Mouse (Mus musculus) gastrocnemius, adult 18-20 months (tissue): Measurements from ENCODE around the gene Nr3c2. TPM values are rescaled to one million over a fixed set of nuclear protein-coding genes. Genes with fewer than 3 reads are reported as not detected.

Experiments used
- DNase-seq: peaks from one replicate; pipeline ENCODE4 v3.0.0; 2021; ENCODE audit warnings: low spot score
- total RNA-seq, 2 experiments: library from RNA; stranded (reverse); gene quantifications; 2 replicates each; pipeline ENCODE4 v1.2.3; 2021

The Nr3c2 gene
- total RNA-seq, 2 experiments from 2014 or later: 16.4 to 19.3 TPM

DNA sequence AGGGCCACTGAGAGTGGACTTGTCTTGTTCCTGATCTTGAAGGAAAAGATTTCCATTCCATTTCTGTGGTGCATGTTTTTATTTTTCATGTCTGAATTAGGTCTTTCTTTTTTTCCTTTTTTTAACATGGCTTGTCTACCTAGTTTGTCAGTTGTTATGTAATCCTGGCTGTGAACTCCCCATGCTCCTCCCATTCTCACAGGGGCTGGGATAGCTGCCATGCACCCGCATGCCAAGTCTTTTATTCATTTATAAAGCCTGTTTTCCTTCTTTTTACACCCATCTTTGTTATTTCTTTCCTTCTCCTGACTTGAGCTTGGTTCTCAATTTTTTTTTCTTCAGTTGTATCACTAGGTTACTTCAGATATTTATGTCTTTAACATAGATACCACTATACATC lies 337.5 kb downstream of the Nr3c2 start:
- peak; percentile 24 for DNase-seq

- DNase-seq: no peak
These were observed 340.2 kb downstream of the Nr3c2 start for GRCm38 (mm10) chr8:77239462-77239861.

- no peak for DNase-seq
These were observed 342.1 kb downstream of the Nr3c2 start for GRCm38 (mm10) chr8:77241381-77241780.

DNA sequence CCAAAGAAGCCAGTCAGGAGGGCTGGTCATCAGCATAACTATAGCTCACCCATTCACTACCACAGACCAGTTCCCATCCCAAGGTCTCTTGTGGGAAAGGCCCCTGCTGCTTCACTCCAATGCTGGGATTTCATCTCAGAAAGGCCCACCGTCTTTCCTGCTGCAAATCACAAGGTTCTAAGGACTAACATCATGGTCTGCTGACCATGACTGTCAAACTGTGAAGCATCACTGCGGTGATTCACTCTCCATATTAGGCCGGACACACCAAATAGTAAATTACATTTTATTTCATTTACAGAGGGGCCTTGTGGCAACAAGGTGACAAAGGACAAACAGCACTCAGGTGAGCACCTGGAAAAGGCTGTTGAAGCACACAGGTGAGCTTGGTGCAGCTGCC lies 350.9 kb downstream of the Nr3c2 start:
- DNase-seq: no peak

DNA sequence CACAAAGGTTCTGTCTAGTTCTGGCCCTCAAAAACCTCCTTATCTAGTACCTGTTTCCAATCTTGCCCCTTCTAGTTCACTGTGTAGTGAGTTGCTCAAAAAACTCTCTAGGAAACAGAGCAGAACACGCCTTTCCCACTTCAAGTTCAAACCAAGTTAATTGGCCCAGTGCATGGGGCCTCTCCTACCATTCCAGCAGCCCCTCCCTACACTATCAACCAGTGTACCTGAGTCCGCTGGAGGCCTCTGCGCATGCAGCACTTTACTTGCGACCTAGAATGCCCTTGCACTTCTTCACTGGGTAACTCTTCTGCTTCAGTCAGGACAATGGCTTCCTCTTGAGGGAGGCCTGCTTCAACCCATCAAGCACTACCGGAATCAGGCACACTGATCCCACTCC lies 351.9 kb downstream of the Nr3c2 start:
- DNase-seq: no peak

DNA sequence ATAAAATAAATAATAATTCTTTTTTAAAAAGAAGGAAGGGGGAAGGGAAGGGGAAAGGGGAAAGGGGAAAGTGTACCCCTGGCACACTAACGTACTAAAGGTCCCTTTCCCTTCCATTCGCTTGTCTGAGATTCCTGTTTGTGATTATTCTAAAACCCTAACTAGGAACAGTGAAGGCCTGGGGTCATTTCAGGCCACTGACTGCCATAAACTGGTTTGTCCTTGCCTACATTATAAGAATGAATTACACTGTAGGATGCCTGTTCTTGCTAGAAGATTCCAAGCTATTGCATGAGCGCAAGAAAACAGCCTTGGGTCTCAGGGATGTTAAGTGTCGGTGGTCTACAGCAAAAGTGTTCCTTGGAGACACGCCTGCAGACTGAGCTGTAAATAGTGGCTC lies 355.2 kb downstream of the Nr3c2 start:
- DNase-seq: no peak

DNA sequence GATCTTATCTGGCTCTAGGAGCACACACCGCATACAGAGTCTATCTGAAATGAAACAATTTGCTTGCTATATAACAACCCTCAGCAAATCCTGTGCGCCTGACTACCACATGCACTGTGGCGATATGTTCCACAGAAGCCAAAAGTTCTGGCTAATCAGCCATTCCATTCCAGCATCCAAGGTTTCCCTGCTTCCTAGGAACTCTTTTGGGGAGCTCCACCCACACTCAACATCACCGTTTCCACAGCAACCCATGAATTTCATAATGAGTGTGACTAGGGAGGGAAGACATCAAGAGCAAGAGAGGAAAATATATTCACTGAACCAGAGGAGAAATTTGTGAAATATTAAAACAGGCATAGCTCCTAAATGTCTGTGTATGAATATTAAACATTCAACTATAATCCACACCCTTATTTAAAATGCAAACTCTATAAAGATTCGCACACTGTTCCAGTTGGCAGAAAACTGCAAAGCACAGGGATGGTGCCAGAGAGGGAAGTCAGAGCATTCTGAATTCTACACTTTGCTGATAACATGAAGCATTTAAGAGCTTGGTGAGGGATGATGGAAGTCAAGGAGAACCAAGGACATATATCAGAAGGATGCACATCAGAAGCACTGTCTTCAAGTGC lies 357.3 kb downstream of the Nr3c2 start:
- no peak for DNase-seq

DNA sequence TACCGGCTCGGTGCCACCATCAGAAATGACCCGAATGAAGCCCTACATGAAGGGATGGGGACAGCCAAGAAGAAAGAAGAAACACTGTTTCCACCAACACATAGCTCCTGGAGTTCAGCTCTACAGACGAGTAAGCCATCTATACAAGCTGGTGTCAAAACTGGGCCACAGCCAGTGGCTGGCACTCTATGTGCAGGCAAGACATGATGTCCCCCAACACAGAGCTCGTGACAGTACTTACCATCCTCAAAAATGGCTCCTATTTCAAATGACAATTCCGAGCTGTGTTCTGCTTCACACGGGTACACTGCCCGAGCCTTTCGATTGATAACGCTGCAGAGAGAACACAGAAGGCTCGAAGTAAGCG lies 357.8 kb downstream of the Nr3c2 start:
- DNase-seq: no peak

DNA sequence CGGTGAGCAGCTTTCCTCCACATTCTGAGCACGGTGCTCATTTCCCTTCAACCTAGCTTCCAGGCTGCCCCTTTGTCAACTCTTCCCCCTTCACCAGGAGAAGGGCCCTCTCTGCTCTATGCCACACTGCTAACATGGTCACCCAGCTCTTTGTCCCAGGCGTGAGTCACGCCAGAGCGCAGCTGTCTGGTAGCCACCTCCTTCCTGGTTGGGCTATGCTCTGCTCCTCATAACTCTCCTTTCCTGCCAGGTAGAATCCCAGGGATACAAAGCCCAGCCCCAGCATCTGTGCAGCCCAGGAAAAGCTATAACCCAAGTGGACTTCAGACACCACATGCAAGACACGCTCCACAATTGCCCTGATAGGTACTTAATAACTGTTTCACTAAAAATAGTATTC lies 362.0 kb downstream of the Nr3c2 start:
- DNase-seq: no peak

DNA sequence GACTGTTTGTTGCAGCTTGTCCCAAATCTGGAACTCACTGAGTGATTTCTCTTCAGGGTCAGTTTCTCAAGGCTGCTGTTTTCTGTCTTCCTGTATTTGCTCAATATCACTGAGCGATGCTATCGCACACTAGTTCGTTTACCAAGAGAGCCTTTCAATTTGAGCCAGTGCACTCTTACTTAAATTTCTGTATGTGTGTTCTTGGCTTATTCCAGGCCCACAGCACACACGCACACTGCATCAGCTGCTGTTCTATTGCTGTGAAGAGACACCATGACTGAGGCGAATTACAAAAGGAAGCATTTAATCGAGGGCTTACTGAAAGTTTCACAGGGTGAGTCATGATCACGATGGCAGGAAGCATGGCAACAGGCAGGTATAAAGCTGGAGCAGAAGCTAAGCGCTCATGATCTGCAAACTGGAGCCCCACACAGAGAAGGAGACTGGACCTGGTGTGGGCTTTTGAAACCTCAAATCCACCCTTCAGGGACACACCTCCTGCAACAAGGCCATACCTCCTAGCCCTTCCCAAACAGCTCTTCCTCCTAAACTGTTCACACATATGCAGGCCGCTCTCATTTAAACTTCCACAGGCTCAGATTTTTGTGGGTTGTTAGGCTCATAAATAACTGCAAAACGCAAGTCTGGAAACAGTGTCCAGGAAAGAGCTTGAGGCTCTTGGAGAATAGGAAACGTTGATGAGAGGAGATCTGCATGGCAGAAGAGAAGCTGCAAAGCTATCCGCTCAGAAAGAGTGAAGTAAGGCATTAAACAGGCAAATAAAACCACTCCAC lies 363.2 kb downstream of the Nr3c2 start:
- DNase-seq: no peak

DNA sequence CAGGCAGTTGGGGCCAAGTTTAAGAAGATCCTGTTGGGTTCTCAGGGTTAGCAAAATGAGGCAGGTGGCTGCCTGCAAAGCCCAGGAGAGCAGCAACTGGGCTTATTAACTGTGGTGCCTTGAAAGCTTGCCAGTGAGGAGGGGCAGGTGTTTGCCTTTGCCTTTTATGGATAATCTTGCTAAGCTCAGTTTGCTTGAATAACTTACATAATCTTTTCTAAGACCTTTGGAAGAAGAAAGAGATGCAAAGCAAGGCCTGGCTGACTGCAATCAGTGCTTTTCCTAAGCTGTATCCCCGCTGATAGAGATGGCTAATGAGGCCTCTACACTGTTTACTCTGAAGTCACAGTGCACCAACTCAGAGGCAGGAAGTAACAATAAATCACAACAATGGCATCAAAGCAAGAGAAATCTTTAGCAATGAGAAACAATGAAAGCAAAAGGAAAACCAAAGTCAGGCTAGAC lies 368.7 kb downstream of the Nr3c2 start:
- DNase-seq: no peak

GRCm38 (mm10) chr8:77272136-77272535 lies 372.9 kb downstream of the Nr3c2 start:
- DNase-seq: no peak

DNA sequence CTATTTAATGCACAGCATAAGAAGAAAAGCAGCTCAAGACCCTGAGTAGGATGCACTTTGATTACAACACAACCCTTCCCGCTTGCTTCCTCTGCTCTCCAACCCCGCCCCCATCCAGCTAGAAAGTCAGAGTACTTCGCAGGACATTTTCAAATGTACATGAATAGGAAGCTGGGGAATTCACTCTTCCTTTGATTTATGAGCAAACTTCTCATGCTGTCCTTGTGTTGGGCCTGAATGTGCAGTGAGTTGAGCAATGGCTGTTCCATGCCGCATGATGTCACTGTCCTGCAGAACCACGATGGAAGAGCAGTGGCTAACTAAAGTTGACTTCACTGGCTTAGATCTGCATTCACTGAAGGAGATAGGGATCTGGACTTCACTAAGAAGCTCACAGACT lies 376.3 kb downstream of the Nr3c2 start:
- DNase-seq: no peak

DNA sequence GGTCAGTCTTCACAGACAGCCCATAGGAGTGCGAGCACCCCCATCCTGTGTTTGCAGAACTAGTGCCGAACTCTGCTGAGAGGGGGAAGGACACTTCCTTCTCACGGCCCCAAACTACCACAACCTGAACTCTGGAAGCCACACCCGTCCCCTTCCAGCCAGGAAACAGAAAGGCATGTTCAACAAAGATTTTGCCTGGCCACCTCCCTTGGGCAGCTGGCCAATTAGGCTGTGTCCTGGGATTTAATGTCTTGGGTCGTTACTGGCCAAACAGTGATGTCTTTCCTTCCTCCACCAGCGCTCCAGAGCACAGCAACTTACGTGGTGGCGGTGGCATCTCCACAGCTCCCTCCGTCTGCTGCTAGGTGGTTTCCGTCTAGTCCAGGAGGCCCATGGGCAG lies 377.6 kb downstream of the Nr3c2 start:
- peak; percentile 40 for DNase-seq

DNA sequence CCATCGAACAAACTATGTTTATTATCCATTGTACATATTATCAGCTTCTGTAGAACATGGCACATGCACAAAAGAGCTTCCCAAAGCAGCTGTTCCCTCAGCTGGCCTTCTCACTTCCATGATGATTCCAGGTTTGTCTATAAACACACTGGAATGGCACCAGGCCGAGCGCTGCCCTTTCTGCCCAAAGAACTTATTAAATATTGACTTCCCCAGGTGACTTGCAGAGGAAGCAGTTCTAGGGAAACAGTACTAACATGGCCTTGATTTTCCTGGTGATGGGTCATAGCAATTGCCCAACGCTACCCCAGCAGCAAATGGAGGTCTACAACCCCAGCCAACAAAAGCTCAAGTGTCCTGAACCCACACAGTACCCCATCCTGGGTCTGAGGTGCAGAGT lies 379.0 kb downstream of the Nr3c2 start:
- no peak for DNase-seq

- DNase-seq: no peak
These were observed 380.7 kb downstream of the Nr3c2 start for GRCm38 (mm10) chr8:77279977-77280376.

DNA sequence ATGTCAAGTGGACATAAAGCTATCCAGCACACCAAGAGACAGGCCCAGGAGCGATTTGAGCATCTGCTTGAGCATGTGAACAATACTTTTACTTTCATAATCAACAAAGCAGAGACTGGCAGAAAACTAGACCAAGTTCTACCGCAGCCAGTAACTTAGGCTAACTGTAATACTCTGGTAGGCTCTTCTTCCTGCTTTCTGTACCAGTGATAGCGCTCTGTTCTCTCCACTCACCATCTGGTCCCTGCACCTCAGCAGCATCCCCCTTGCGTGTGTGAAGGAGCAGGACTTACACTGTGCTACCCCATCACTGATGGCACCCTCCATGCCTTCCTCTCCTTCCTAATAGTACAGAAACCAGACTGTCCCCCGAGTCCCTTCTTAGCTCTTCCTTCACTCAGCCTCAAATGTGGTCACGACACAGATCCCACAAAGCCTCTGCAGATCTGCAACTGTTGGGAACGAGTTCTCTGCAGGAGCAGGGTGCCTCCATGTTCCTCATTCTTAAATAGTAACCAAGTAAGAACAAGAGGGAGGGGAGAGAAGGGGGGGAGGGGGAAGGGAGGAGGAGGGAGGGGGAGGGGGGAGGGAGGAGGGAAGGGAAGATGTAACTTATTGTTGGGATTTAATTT lies 383.5 kb downstream of the Nr3c2 start:
- DNase-seq: no peak

GRCm38 (mm10) chr8:77284473-77284872 lies 385.2 kb downstream of the Nr3c2 start:
- no peak for DNase-seq

DNA sequence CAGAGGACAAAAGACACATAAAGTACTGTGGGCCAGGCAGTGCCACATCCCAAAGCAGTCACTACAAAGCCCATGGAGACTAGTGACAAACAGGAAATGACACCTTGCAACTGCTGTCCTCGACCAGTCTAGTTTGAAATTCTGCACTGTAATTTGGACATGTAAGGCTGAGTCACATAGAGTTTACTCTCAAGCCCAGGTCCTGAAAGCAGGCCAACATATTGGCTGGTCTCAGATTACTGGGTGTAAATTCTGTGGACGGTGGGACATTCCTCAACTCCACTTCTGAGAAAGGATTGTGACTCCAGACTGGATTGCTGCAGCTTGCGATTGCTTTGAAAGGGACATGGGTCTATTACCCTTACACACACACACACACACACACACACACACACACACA lies 388.8 kb downstream of the Nr3c2 start:
- no peak for DNase-seq

- DNase-seq: no peak
These were observed 389.2 kb downstream of the Nr3c2 start for GRCm38 (mm10) chr8:77288492-77288891.

GRCm38 (mm10) chr8:77292120-77292519 lies 392.9 kb downstream of the Nr3c2 start:
- no peak for DNase-seq

DNA sequence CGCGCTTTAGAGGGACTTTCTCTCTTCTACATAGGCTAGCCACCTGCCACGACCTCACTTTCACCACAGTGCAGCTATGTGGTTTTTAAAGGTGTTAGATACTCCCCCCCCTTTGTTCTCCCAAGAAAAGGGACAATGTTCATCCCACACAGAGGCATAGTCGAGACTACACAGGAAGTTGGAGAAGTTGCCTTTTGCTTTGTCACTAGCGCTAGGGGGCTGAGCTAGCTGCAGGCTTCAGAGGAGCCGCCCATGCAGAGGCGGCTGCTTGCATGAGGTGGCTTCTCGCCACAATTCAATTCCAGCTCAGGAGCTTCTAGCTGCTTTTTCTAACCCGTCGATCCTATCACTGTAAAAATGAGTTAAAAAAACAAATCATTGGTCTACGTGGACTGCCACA lies 393.4 kb downstream of the Nr3c2 start:
- DNase-seq: no peak

DNA sequence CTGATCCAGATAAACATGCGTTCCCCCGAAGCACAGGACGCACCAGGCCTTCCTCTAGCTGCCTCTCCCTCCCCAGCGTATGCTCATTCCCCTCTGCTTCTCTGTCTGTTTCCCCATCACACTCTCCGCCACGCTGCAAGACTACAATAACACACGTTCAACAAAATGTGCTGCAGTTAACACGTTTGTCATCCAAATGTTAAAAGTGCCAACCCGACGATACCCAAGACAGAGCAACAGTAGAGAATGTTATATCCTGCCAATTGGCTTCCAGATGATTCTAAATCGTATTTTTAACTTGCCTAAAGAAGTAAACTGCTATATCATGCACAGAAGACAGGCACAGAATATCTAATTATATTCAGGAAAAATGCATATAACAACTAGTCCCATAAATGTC lies 395.4 kb downstream of the Nr3c2 start:
- DNase-seq: no peak
